Mouse (Mus musculus) spleen, adult 2 months (tissue): ENCODE data around the gene Gas7. TPM values are rescaled to one million over a fixed set of nuclear protein-coding genes. Genes with fewer than 3 reads are reported as not detected.

Experiments used
- DNase-seq, 2 experiments: peaks; one replicate each; pipeline versions ENCODE4 v3.0.0 to v3.0.0-alpha.2; 2012 to 2021; ENCODE audit warnings: low spot score in 2 of 2, low read depth in 1 of 2
- H3K27ac ChIP-seq: fragments of 200-500 bp; 2 replicates; pipeline ENCODE4 v1.5.1; 2012; ENCODE audit warnings: low read length, inconsistent platforms; ENCODE audit not compliant: insufficient read depth
- H3K27me3 ChIP-seq: fragments of 200-500 bp; 2 replicates; pipeline ENCODE4 v1.6.1; 2012; ENCODE audit warnings: mild to moderate bottlenecking, moderate library complexity, low read length, inconsistent platforms; ENCODE audit not compliant: control insufficient read depth, insufficient read depth
- H3K36me3 ChIP-seq: fragments of 200-500 bp; 2 replicates; pipeline ENCODE4 v1.6.1; 2012; ENCODE audit warnings: mild to moderate bottlenecking, low read length, inconsistent platforms; ENCODE audit not compliant: control insufficient read depth, insufficient read depth
- H3K4me1 ChIP-seq: fragments of 200-500 bp; 2 replicates; pipeline ENCODE4 v1.6.1; 2011; ENCODE audit warnings: inconsistent platforms; ENCODE audit not compliant: control insufficient read depth, insufficient read depth, insufficient read length
- H3K4me3 ChIP-seq: fragments of 200-500 bp; 2 replicates; pipeline ENCODE4 v1.5.1; 2011; ENCODE audit warnings: mild to moderate bottlenecking, inconsistent platforms; ENCODE audit not compliant: insufficient read depth, insufficient read length; ENCODE audit errors: extremely low read depth
- CTCF ChIP-seq: fragments of 200-500 bp; IDR thresholded peaks from 2 replicates; pipeline ENCODE4 v1.5.1; 2011; ENCODE audit warnings: mild to moderate bottlenecking, inconsistent platforms; ENCODE audit not compliant: insufficient read depth, insufficient read length, insufficient replicate concordance; ENCODE audit errors: extremely low read depth
- POLR2A ChIP-seq: fragments of 200-500 bp; IDR thresholded peaks from 2 replicates; pipeline ENCODE4 v1.6.1; 2011; ENCODE audit warnings: low read depth, low read length, inconsistent platforms
- WGBS: fragments of 180-500 bp; shearing (Covaris S2); methylation state at CpG from one replicate; pipeline ENCODE4 v1.1.7; 2018; 5-methylcytosine and 5-hydroxymethylcytosine counted together
- polyA plus RNA-seq: library from polyadenylated mRNA; depleted of rRNA; stranded (reverse); fragments of >200 nt; gene quantifications from 2 replicates; pipeline ENCODE4 v1.2.3, GENCODE M21; 2012

Gene Gas7
- polyA plus RNA-seq, 1 experiment: 4.3 TPM

DNA sequence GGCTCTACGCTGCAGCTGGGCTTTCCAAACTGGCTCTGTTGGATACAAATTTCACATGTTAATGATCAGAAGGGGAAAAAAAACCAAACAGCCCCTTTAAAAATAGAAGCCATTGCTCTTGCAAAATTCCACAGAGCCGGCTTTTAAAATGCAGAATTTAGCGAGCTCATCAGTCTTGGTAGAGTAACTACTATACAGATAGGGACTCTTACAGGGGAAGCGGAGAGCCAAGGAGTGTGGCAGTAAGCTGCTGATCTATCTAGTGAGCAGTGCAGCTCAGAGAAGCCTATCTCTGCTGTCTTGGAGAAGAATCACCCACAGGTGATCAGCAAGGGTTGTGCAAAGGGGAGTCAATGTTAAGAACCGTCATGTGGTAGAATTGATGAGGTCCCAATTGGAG, 21.5 kb upstream of the Gas7 start:
- no peaks in the 10 kb centered on the region for H3K4me1 ChIP-seq
- no peak overlapping the region for H3K27ac ChIP-seq
- H3K36me3 ChIP-seq: no peaks in the 10 kb centered on the region
- TF ChIP-seq POLR2A (no peak), CTCF (no peak)
- no peak for DNase-seq
- 92% methylated on average over 5 of the region's 5 CpGs for WGBS
- no peak overlapping the region for H3K4me3 ChIP-seq
- H3K27me3 ChIP-seq: no peaks in the 10 kb centered on the region

DNA sequence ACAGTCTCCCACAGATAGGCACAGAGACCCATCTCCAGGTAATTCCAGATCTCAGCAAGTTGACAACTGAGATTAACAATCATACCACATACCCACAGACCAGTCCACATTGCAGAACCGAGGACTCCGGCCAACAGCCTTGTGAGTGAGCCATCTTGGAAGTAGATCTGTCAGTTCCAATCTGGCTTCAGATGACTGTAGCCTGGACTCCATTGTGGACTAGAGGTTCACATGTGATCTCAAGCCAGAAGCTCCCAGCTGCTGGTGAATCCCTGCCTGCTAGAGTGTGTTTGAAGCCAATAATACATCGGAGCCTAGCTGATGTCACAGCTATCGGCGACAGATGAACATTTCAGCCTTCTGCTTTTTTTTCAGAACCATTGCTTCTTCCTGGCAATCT, 16.5 kb upstream of the Gas7 start:
- no peak overlapping the region for H3K27ac ChIP-seq
- no peaks in the 10 kb centered on the region for H3K36me3 ChIP-seq
- TF ChIP-seq CTCF: no peak
- TF ChIP-seq POLR2A: no peak
- no peak overlapping the region for H3K4me3 ChIP-seq
- no peaks in the 10 kb centered on the region for H3K27me3 ChIP-seq
- 92% methylated on average over 5 of the region's 5 CpGs for WGBS
- no peak for DNase-seq
- no peaks in the 10 kb centered on the region for H3K4me1 ChIP-seq

DNA sequence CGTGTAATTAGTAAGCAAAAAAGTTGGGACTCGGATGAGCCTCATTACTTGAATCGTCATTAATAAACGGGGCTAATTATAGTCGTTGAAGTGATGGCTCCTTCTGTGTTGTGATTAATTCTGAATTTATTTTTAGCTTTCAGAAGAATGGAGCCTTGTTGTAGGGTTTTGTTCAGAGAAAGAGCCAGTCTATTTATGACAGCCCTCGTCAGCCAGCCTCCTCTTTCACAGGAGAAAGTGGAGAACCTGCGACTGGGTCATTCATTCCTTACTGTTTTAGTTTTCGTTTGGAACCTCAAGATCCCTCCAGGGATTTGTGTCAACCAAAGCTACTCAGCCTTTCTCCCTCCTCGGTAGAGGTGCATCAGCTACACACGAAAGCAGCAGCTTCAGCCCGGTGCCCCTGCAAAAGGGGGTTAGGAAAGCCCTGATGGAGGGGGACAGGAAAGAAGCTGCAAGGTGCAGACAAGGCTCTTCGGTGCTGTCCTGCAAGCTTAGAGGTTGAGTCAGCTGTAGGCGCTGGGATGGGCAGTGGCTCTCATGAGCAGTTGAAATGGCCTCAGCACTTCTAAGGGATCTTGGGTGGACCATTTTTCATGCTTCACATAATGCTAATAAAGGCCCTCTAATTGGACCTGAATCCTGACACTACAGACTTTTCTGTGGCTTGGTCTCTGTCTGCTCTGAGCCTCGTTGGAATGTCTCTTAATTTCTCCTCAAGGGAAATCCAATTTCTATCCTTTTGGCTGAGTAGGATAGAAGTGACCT, 10.0 kb upstream of the Gas7 start:
- DNase-seq: no peak
- no peaks in the 10 kb centered on the region for H3K4me1 ChIP-seq
- no peak overlapping the region for H3K4me3 ChIP-seq
- H3K27ac ChIP-seq: no peak overlapping the region
- no peaks in the 10 kb centered on the region for H3K36me3 ChIP-seq
- TF ChIP-seq POLR2A (no peak), CTCF (no peak)
- 79% methylated on average over 14 of the region's 14 CpGs for WGBS
- no peaks in the 10 kb centered on the region for H3K27me3 ChIP-seq

DNA sequence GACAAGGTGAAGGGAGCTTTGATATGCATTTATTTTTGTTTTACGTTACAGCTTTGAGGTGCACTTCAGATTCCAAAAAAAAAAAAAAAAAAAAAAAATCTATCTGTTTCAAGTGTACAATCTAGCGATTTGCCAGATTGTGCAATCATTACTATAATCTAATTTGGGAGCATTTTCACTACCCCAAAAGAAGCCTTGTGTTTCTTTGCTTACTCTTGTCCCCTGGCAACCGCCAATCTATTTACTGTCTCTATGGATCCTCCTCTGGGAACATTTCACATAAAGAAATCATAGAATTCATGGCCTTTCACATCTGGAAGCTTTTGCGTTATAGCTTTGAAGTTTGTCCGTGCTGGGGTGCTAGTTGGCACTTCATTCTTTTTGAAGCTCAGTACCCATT, 3.7 kb upstream of the Gas7 start:
- Histone ChIP-seq H3K27ac (no peak overlapping the region), H3K27me3 (peaks cover 10% of the 10 kb centered on the region), H3K4me1 (no peaks in the 10 kb centered on the region; the same call in 1 of the 2 replicates), H3K36me3 (no peaks in the 10 kb centered on the region), H3K4me3 (no peak overlapping the region)
- no peak for DNase-seq
- 87% methylated on average over 5 of the region's 5 CpGs for WGBS
- TF ChIP-seq CTCF: no peak
- no peak for TF ChIP-seq POLR2A

DNA sequence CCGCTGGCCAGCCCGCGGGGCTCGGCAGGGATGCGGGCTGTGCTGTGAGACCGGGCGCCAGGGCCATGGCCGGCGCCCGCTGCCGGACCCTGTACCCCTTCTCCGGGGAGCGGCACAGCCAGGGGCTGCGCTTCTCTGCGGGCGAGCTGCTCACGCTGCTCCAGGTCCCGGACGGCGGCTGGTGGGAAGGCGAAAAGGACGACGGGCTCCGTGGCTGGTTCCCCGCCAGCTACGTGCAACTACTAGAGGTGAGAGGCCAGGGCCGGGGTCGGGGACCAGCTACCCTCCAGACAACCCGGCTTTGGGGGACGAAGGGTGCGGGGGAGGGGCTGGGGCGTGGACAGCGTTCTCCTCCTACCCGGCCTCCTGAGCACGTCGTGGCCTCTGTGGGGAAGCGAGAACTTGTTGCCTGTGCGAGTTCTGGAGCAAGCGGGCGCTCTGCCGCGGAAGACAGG, 317 bp downstream of the Gas7 start:
- Histone ChIP-seq H3K4me1 (no peaks in the 10 kb centered on the region; the same call in 1 of the 2 replicates), H3K27me3 (peaks cover 10% of the 10 kb centered on the region), H3K27ac (no peak overlapping the region), H3K4me3 (peak overlapping the region; percentile 38; the same call in 1 of the 2 replicates), H3K36me3 (no peaks in the 10 kb centered on the region)
- TF ChIP-seq CTCF (no peak), POLR2A (no peak)
- DNase-seq: no peak
- WGBS: 3% methylated on average over 42 of the region's 42 CpGs

DNA sequence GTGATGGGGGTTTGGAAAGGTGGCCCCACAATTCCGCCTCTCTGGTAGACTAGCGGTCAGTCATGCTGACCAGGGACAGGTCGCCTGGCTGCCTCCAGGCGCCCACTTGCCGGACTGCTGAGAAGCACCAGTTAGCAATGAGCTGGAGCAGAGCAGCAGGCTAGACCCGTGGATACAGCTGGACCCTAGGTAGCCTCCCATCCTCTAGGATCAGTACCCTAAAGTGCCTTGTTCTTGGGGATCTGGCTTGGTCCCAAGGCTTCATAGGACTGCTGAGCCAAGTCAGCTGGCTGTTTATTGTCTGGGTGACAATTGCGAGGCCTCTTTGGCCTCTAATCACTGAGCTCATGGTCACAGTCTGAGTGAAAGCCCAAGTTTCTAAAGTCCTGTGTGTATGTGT, 792 bp downstream of the Gas7 start:
- Histone ChIP-seq H3K36me3 (no peaks in the 10 kb centered on the region), H3K27me3 (peaks cover 10% of the 10 kb centered on the region), H3K27ac (no peak overlapping the region), H3K4me3 (peak overlapping the region; percentile 38; the same call in 1 of the 2 replicates), H3K4me1 (no peaks in the 10 kb centered on the region; the same call in 1 of the 2 replicates)
- TF ChIP-seq POLR2A (no peak), CTCF (no peak)
- WGBS: 57% methylated on average over 7 of the region's 7 CpGs
- DNase-seq: no peak

DNA sequence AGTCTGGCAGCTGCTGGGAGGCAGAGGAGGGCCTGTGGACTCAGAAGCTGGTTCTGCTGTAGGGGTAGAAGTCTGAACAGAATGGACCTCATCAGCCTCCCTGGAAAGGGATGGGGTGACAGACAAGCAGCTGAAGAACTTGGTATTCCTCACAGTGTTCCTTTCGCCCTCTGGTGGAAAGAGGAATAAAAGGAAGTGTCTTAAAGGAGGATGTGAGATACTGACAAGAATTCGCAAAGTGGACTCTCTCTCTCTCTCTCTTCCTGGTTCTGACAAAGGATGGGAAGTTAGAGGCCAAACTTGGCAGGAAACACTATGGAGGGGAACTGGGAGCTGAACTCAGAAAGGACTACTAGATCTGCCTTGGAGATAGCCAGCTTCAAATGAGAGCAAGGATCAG, 2.9 kb downstream of the Gas7 start:
- Histone ChIP-seq H3K27me3 (peaks cover 10% of the 10 kb centered on the region), H3K4me3 (no peak overlapping the region), H3K4me1 (no peaks in the 10 kb centered on the region; the same call in 1 of the 2 replicates), H3K27ac (no peak overlapping the region), H3K36me3 (no peaks in the 10 kb centered on the region)
- DNase-seq: no peak
- TF ChIP-seq POLR2A (no peak), CTCF (no peak)
- WGBS: 20% methylated on average over 2 of the region's 2 CpGs
